Mouse (Mus musculus): Measurements from ENCODE around the gene Nap1l1. TPM values are rescaled to one million over a fixed set of nuclear protein-coding genes. Genes with fewer than 3 reads are reported as not detected.

The Nap1l1 gene
- polyA plus RNA-seq, 1 experiment: 18.8 TPM

DNA sequence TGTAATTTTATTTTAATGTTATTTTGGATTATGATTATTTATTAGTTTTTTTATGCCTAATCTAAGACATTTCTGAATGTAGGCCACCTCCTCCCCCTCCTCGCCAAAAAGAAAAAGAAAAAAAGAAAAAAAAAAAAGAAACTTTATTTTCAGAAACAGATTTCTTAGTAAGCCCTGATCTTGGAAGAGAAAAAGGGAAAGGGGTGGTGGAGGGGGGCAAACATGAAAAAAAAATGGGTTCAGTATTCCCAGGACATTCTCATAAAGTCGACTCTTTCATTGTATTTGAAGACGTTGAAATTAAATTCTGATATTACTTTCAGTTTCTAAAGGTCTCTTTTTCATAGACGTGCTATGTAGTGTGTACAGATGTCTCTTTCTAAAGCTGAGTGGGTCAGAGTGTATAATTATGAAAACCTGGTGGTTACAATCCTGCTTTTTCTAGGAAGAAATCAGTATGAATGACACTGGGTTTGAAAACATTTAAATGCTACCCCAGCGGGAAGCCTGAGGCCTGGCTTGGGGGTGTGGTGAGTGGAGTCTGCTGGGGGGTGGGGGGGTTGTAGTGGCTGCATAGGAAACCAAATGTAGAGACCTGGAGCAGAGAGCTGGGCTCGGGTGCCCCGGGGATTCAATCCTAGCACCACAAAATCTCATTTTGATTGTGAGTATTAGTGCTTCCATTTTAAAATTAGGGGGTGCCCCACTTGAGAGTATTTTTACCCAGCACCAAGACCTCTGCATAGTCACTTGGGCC is 35.5 kb downstream of the Nap1l1 start:
- no peak overlapping the region for H3K27ac ChIP-seq (ENCODE audit: insufficient read depth, low read depth, low read length)
- DNase-seq: no peak

DNA sequence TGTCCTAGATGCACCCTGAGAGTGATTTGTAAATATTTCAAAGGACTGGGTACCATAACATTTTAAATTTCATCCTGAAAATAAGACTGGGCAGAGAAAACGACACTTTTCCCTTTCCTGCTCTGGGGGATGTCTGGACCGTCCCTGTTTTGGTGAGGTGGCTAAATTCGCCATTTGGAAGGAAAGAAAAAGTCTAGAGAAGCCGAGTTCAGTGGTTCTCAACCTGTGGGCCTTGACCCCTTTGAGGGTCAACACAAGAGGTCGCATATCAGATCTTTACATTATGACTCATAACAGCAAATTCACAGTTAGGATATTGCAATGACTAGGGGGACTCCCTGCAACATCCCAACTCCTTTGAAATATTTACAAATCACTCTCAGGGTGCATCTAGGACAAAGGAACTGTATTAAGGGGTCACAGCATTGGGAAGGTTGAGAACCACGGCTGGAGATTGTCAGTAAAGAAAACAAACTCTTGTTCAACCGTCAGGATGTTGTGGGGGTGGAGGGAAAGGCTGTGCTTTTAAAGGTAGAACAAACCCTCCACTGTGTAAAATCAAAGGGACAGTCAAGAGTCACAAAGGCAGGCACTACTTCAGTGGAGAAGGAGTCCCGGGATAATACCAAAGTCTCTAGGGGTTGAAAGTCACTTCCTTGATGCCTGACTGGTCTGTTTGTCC is 36.2 kb downstream of the Nap1l1 start:
- WGBS: 64% methylated on average over 8 of the region's 8 CpGs
- peaks cover 11% of the 10 kb centered on the region; the same call in 1 of the 2 replicates for H3K4me1 ChIP-seq (ENCODE audit: control insufficient read depth, insufficient read depth, low read length)
- no peaks in the 10 kb centered on the region for H3K36me3 ChIP-seq (ENCODE audit: control insufficient read depth, insufficient read depth, low read length)
- H3K27ac ChIP-seq (ENCODE audit: insufficient read depth, low read depth, low read length): no peak overlapping the region
- no peak for TF ChIP-seq POLR2A (IDR thresholded peaks at IDR 0.05; ENCODE audit: low read depth, low read length)
- TF ChIP-seq CTCF (conservative IDR thresholded peaks at IDR 0.05; ENCODE audit: insufficient read depth, insufficient read length, low read depth, low read length): no peak
- DNase-seq: no peak
- H3K27me3 ChIP-seq (replicated peaks; ENCODE audit: control insufficient read depth, insufficient read depth, low read length): no peaks in the 10 kb centered on the region
- no peak overlapping the region for H3K4me3 ChIP-seq (ENCODE audit: insufficient read depth, low read depth, low read length)

More for the DNA sequence above, 35.5 kb downstream of the Nap1l1 start:
- H3K27me3 ChIP-seq (replicated peaks; ENCODE audit: control insufficient read depth, insufficient read depth, low read length): no peaks in the 10 kb centered on the region
- H3K4me1 ChIP-seq (ENCODE audit: control insufficient read depth, insufficient read depth, low read length): peaks cover 11% of the 10 kb centered on the region; the same call in 1 of the 2 replicates
- no peak overlapping the region; the same call in 1 of the 2 replicates for H3K4me3 ChIP-seq (ENCODE audit: insufficient read depth, low read depth, low read length)
- 40% methylated on average over 7 of the region's 7 CpGs for WGBS
- no peak for TF ChIP-seq CTCF (conservative IDR thresholded peaks at IDR 0.05; ENCODE audit: insufficient read depth, insufficient read length, low read depth, low read length)
- no peak for TF ChIP-seq POLR2A (IDR thresholded peaks at IDR 0.05; ENCODE audit: low read depth, low read length)
- no peaks in the 10 kb centered on the region for H3K36me3 ChIP-seq (ENCODE audit: control insufficient read depth, insufficient read depth, low read length)

DNA sequence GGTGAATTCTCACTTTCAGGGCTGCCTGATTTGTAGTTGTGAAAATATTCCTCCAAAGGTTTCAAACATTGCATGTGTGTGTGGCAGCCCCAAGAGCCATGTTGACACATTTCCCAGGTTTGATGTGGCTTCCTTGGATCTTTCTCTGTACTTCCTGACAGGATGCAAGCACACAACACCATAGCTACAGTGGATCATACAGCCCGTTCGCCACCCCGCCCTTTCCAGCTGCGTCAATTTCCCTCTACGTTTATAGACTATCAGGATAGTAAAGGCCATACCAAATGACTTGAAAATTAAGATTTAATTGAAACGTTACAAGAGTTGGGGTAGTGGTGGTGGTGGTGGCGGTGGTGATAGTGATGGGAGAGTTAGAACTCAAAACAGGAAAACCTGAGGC is 37.0 kb downstream of the Nap1l1 start:
- peak; percentile 29 for DNase-seq
- Histone ChIP-seq H3K27ac (ENCODE audit: insufficient read depth, low read depth, low read length) (no peak overlapping the region; the same call in 1 of the 2 replicates), H3K36me3 (ENCODE audit: control insufficient read depth, insufficient read depth, low read length) (no peaks in the 10 kb centered on the region), H3K4me1 (ENCODE audit: control insufficient read depth, insufficient read depth, low read length) (peaks cover 11% of the 10 kb centered on the region; the same call in 1 of the 2 replicates), H3K4me3 (ENCODE audit: insufficient read depth, low read depth, low read length) (no peak overlapping the region), H3K27me3 (replicated peaks; ENCODE audit: control insufficient read depth, insufficient read depth, low read length) (no peaks in the 10 kb centered on the region)
- no peak for TF ChIP-seq POLR2A (IDR thresholded peaks at IDR 0.05; ENCODE audit: low read depth, low read length)
- TF ChIP-seq CTCF (conservative IDR thresholded peaks at IDR 0.05; ENCODE audit: insufficient read depth, insufficient read length, low read depth, low read length): no peak
- WGBS: 78% methylated on average over 7 of the region's 7 CpGs

DNA sequence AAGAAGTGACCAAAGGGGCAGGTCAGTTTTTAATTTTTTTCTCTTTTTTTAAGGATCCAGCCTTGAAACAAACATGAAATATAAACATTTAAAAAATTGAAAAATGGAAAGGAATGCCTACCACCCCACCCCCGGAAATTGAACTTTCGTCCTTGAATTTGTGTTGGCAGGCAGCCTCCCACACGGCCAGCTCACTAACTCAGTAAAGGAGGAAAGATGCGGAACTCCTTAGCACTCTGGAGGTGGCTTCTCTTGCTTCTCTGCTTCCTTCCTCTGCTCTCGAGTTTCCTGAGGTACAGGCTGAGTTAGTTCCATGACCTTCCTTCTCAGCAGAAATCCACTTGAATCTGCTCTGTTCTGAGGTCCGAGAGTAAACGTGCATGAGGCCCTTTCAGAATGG is 37.8 kb downstream of the Nap1l1 start:
- H3K36me3 ChIP-seq (ENCODE audit: control insufficient read depth, insufficient read depth, low read length): no peaks in the 10 kb centered on the region
- TF ChIP-seq CTCF (conservative IDR thresholded peaks at IDR 0.05; ENCODE audit: insufficient read depth, insufficient read length, low read depth, low read length) (no peak), POLR2A (IDR thresholded peaks at IDR 0.05; ENCODE audit: low read depth, low read length) (no peak)
- no peak overlapping the region for H3K27ac ChIP-seq (ENCODE audit: insufficient read depth, low read depth, low read length)
- peaks cover 8% of the 10 kb centered on the region; the same call in 1 of the 2 replicates for H3K4me1 ChIP-seq (ENCODE audit: control insufficient read depth, insufficient read depth, low read length)
- DNase-seq: peak; percentile 39
- no peak overlapping the region for H3K4me3 ChIP-seq (ENCODE audit: insufficient read depth, low read depth, low read length)
- 53% methylated on average over 7 of the region's 7 CpGs for WGBS
- H3K27me3 ChIP-seq (replicated peaks; ENCODE audit: control insufficient read depth, insufficient read depth, low read length): no peaks in the 10 kb centered on the region

DNA sequence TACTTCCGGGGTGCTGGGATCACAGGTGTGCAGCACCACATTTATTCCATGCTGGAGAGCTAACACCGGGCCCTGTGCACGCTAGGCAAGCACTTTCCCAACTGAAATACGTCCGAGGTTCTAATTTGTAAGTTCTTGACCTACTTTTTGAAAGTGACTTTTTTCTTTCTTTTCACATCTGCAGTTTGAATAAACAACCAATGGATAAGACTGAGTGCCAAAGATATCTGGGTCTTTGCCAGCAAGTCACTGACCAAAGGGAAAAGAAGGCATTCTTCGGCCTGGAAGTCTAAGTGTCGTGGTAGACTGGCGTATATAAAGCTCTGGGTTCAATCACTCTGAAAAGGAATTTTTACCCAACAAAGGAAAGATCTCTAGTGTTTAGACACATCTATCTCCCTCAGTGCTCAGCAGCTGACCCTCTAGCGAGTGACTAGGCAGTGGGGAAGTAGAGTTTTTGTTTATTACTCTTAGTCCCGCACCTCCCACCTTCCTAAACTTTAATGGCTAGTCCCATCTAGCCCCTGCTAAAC is 39.1 kb downstream of the Nap1l1 start:
- peak; percentile 80 for DNase-seq
- no peak for TF ChIP-seq CTCF (conservative IDR thresholded peaks at IDR 0.05; ENCODE audit: insufficient read depth, insufficient read length, low read depth, low read length)
- no peak for TF ChIP-seq POLR2A (IDR thresholded peaks at IDR 0.05; ENCODE audit: low read depth, low read length)
- Histone ChIP-seq H3K27me3 (replicated peaks; ENCODE audit: control insufficient read depth, insufficient read depth, low read length) (no peaks in the 10 kb centered on the region), H3K4me3 (ENCODE audit: insufficient read depth, low read depth, low read length) (no peak overlapping the region), H3K27ac (ENCODE audit: insufficient read depth, low read depth, low read length) (0 out of 2 replicates have a peak overlapping the region, but pooled peaks have one; percentile 30), H3K4me1 (ENCODE audit: control insufficient read depth, insufficient read depth, low read length) (peaks cover 8% of the 10 kb centered on the region; the same call in 1 of the 2 replicates), H3K36me3 (ENCODE audit: control insufficient read depth, insufficient read depth, low read length) (no peaks in the 10 kb centered on the region)
- WGBS: 42% methylated on average over 10 of the region's 10 CpGs

DNA sequence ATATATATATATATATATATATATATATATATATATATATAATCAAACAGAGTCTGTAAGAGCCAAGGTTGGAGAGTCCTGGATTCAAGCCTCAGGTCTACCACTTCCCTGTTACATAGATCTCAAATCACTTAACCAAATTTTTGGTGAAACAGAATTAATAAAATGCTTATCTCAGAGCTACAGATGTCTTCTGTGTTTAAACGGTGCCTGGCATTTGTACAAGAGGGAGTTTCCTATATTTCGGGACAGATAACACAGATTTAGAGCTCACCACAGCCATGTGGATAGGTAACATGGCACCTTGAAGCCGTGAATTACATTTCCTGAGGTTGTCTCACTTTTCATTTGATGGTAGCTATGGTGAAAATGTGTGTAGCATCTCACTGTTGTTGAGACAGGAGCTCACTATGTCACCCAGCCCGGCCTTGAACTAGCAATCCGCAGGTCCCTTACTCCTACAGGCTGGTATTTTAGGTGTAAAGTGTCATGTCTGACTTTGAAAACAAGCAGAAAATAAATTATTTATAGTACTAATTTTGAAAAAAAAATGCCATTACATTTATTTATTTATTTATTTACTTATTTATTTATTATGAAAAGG is 41.4 kb downstream of the Nap1l1 start:
- H3K4me3 ChIP-seq (ENCODE audit: insufficient read depth, low read depth, low read length): no peak overlapping the region
- TF ChIP-seq CTCF (conservative IDR thresholded peaks at IDR 0.05; ENCODE audit: insufficient read depth, insufficient read length, low read depth, low read length) (no peak), POLR2A (IDR thresholded peaks at IDR 0.05; ENCODE audit: low read depth, low read length) (no peak)
- H3K4me1 ChIP-seq (ENCODE audit: control insufficient read depth, insufficient read depth, low read length): peaks cover 5% of the 10 kb centered on the region; the same call in 1 of the 2 replicates
- H3K27me3 ChIP-seq (replicated peaks; ENCODE audit: control insufficient read depth, insufficient read depth, low read length): no peaks in the 10 kb centered on the region
- no peaks in the 10 kb centered on the region for H3K36me3 ChIP-seq (ENCODE audit: control insufficient read depth, insufficient read depth, low read length)
- no peak for DNase-seq
- H3K27ac ChIP-seq (ENCODE audit: insufficient read depth, low read depth, low read length): no peak overlapping the region
- 93% methylated on average over 5 of the region's 5 CpGs for WGBS
